Mouse (Mus musculus) heart, embryonic 13.5 days (tissue): ENCODE measurements at regions not wholly inside any gene's neighbourhood (a gene's known extent, or its start where the extent isn't known, plus 50 kb on each side); places are given as distances from the start of the nearest gene placed in this dataset.

ENCODE experiments used
- ATAC-seq: fragments of 200-750 bp; cut with Nextera tagmentation; 2 replicates; pipeline ENCODE4 v1.8.0; 2017; ENCODE audit warnings: moderate TSS enrichment; ENCODE audit not compliant: insufficient number of reproducible peaks, low FRiP score, low TSS enrichment; ENCODE audit errors: extremely low read depth
- H3K27ac ChIP-seq: fragments of 300-500 bp; sonication (generic); replicated peaks from 2 replicates; pipeline ENCODE4 v1.5.1; 2015; ENCODE audit warnings: moderate library complexity, mild to moderate bottlenecking, inconsistent platforms
- H3K27me3 ChIP-seq: fragments of 300-500 bp; sonication (generic); replicated peaks from 2 replicates; pipeline ENCODE4 v1.6.1; 2015; ENCODE audit warnings: mild to moderate bottlenecking, inconsistent platforms
- H3K36me3 ChIP-seq: fragments of 300-500 bp; sonication (generic); 2 replicates; pipeline ENCODE4 v1.6.1; 2015; ENCODE audit warnings: mild to moderate bottlenecking, inconsistent platforms
- H3K4me1 ChIP-seq: fragments of 300-500 bp; sonication (generic); 2 replicates; pipeline ENCODE4 v1.6.1; 2015; ENCODE audit warnings: inconsistent platforms
- H3K4me2 ChIP-seq: fragments of 300-500 bp; sonication (generic); 2 replicates; pipeline ENCODE4 v1.6.1; 2015; ENCODE audit warnings: inconsistent platforms, mild to moderate bottlenecking, moderate library complexity
- H3K4me3 ChIP-seq: fragments of 300-500 bp; sonication (generic); 2 replicates; pipeline ENCODE4 v1.5.1; 2015; ENCODE audit warnings: moderate library complexity, mild to moderate bottlenecking, inconsistent platforms
- H3K9ac ChIP-seq: fragments of 300-500 bp; sonication (generic); 2 replicates; pipeline ENCODE4 v1.6.1; 2015; ENCODE audit warnings: inconsistent platforms, mild to moderate bottlenecking, moderate library complexity
- H3K9me3 ChIP-seq: fragments of 300-500 bp; sonication (generic); 2 replicates; pipeline ENCODE4 v1.6.1; 2016; ENCODE audit warnings: inconsistent platforms
- WGBS: fragments of 180-500 bp; shearing (Covaris S2); methylation state at CpG from one replicate; pipeline ENCODE4 v1.1.7; 2015; ENCODE audit warnings: mixed read lengths; 5-methylcytosine and 5-hydroxymethylcytosine counted together

- Histone ChIP-seq H3K4me2 (no peak overlapping the region), H3K27ac (no peak overlapping the region)
- ATAC-seq, result no peak
These were observed 61.2 kb upstream of the Hk2 start for GRCm38 (mm10) chr6:82835222-82836064.

DNA sequence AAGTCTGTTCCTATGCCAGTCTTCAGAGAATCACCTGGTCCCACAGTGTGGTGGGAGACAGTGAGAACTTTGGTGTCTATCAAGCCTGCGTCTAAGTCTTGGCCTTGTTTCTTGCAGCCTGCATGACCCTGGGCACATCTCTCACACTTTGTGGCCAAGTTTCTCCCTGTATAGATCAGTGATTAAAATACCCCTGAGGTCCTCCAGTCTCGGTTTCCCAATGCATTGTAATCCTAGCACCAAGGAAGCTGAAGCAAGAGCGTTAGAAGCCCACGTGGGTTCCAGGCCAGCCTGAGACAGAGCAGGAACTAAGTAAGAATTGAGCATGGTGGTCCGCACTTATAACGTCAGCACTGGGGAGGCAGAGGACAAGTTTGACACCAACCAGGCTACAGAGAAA, 59.6 kb upstream of the Hk2 start:
- no peak overlapping the region for H3K27ac ChIP-seq
- no peak overlapping the region for H3K4me2 ChIP-seq
- H3K4me1 ChIP-seq, result 0 out of 2 replicates have a peak, but pooled peaks cover 5% of the 10 kb centered on the region
- no peaks in the 10 kb centered on the region for H3K36me3 ChIP-seq
- no peak overlapping the region for H3K9ac ChIP-seq
- no peak for ATAC-seq
- WGBS, result 84% methylated on average over 6 of the region's 6 CpGs
- no peaks in the 10 kb centered on the region for H3K9me3 ChIP-seq
- no peaks in the 10 kb centered on the region for H3K27me3 ChIP-seq
- H3K4me3 ChIP-seq, result no peak overlapping the region

More at GRCm38 (mm10) chr6:82835222-82836064, 61.2 kb upstream of the Hk2 start:
- 0 out of 2 replicates have a peak, but pooled peaks cover 5% of the 10 kb centered on the region for H3K4me1 ChIP-seq
- H3K9ac ChIP-seq, result no peak overlapping the region
- whole genome bisulfite sequencing, result 55% methylated on average over 11 of the region's 11 CpGs
- no peaks in the 10 kb centered on the region for H3K36me3 ChIP-seq
- H3K4me3 ChIP-seq, result no peak overlapping the region
- H3K27me3 ChIP-seq, result no peaks in the 10 kb centered on the region
- H3K9me3 ChIP-seq, result no peaks in the 10 kb centered on the region

- Histone ChIP-seq H3K9me3 (peaks cover 5% of the 10 kb centered on the region; the same call in 1 of the 2 replicates), H3K36me3 (no peaks in the 10 kb centered on the region), H3K4me3 (no peak overlapping the region), H3K27ac (0 out of 2 replicates have a peak overlapping the region, but pooled peaks have one; percentile 24), H3K27me3 (no peaks in the 10 kb centered on the region), H3K4me2 (peak overlapping the region; percentile 24), H3K9ac (peak overlapping the region; percentile 16), H3K4me1 (0 out of 2 replicates have a peak, but pooled peaks cover 5% of the 10 kb centered on the region)
- ATAC-seq, result no peak
- 21% methylated on average over 1 of the region's 1 CpGs for WGBS
These were observed 57.0 kb upstream of the Hk2 start for GRCm38 (mm10) chr6:82831211-82831610.

DNA sequence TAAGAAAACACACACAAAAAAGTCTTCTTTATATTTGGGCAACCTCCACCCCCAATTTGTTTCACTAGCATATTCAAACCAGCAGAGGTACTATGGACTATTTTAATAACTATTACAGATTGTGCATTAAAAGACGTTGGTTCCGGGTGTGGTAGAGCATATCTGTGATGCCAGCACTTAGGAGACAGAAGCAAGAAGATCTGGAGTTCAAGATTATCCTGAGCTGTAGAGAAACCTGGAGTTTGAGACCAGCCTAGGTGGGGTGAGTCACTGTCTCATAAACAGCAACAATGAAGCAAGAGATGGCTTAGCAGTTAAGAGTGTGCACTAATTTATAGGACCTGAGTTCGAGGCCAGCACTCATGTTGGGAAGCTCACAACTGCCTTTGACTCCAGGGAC, 50.4 kb upstream of the Hk2 start:
- no peaks in the 10 kb centered on the region for H3K36me3 ChIP-seq
- peaks cover 5% of the 10 kb centered on the region; the same call in 1 of the 2 replicates for H3K9me3 ChIP-seq
- H3K27ac ChIP-seq, result 0 out of 2 replicates have a peak overlapping the region, but pooled peaks have one; percentile 29
- peaks cover 45% of the 10 kb centered on the region for H3K4me1 ChIP-seq
- no peak overlapping the region for H3K9ac ChIP-seq
- H3K4me3 ChIP-seq, result no peak overlapping the region
- WGBS, result 76% methylated on average over 3 of the region's 3 CpGs
- no peaks in the 10 kb centered on the region for H3K27me3 ChIP-seq
- H3K4me2 ChIP-seq, result no peak overlapping the region
- ATAC-seq, result no peak

- Histone ChIP-seq H3K4me1 (peaks cover 45% of the 10 kb centered on the region), H3K27me3 (no peaks in the 10 kb centered on the region), H3K9ac (peak overlapping the region; percentile 61; the same call in 1 of the 2 replicates), H3K27ac (peak overlapping the region; percentile 29; the same call in 1 of the 2 replicates), H3K9me3 (peaks cover 5% of the 10 kb centered on the region; the same call in 1 of the 2 replicates), H3K4me3 (no peak overlapping the region), H3K36me3 (no peaks in the 10 kb centered on the region), H3K4me2 (no peak overlapping the region)
- WGBS, result 34% methylated on average over 8 of the region's 8 CpGs
- ATAC-seq, result no peak
These were observed 50.0 kb upstream of the Hk2 start for GRCm38 (mm10) chr6:82824240-82824639.
